Mouse (Mus musculus) limb, embryonic 14.5 days (tissue): ENCODE measurements around the gene Dcdc2c. TPM values are rescaled to one million over a fixed set of nuclear protein-coding genes. Genes with fewer than 3 reads are reported as not detected.

ENCODE experiments used
- ATAC-seq: fragments of 200-750 bp; cut with Nextera tagmentation; 2 replicates; pipeline ENCODE4 v1.8.0; 2017; ENCODE audit warnings: low read depth, moderate number of reproducible peaks, moderate TSS enrichment; ENCODE audit not compliant: low FRiP score
- DNase-seq: peaks from one replicate; pipeline ENCODE4 v3.0.0-alpha.2; 2015; ENCODE audit warnings: low spot score
- H3K27ac ChIP-seq: fragments of 300-500 bp; sonication (generic); replicated peaks from 2 replicates; pipeline ENCODE4 v1.5.1; 2014; ENCODE audit warnings: low read depth, mild to moderate bottlenecking, low read length, moderate library complexity, mixed read lengths
- H3K27me3 ChIP-seq: fragments of 300-500 bp; sonication (generic); 2 replicates; pipeline ENCODE4 v1.6.1; 2014; ENCODE audit warnings: low read length, mixed read lengths; ENCODE audit not compliant: control insufficient read depth, insufficient read depth
- H3K36me3 ChIP-seq: fragments of 300-500 bp; sonication (generic); 2 replicates; pipeline ENCODE4 v1.6.1; 2014; ENCODE audit warnings: mild to moderate bottlenecking, low read length, moderate library complexity, mixed read lengths; ENCODE audit not compliant: control insufficient read depth, insufficient read depth
- H3K4me1 ChIP-seq: fragments of 300-500 bp; sonication (generic); 2 replicates; pipeline ENCODE4 v1.6.1; 2014; ENCODE audit warnings: antibody characterized with exemption, low read length, mixed read lengths; ENCODE audit not compliant: control insufficient read depth, insufficient read depth
- H3K4me2 ChIP-seq: fragments of 300-500 bp; sonication (generic); replicated peaks from 2 replicates; pipeline ENCODE4 v1.6.1; 2014; ENCODE audit warnings: low read depth, mild to moderate bottlenecking, low read length, moderate library complexity; ENCODE audit not compliant: severe bottlenecking
- H3K4me3 ChIP-seq: fragments of 300-500 bp; sonication (generic); replicated peaks from 2 replicates; pipeline ENCODE4 v1.5.1; 2014; ENCODE audit warnings: low read length
- H3K9ac ChIP-seq: fragments of 300-500 bp; sonication (generic); 2 replicates; pipeline ENCODE4 v1.6.1; 2014; ENCODE audit warnings: mild to moderate bottlenecking, low read depth, low read length, moderate library complexity; ENCODE audit not compliant: severe bottlenecking
- H3K9me3 ChIP-seq: fragments of 300-500 bp; sonication (generic); 2 replicates; pipeline ENCODE4 v1.6.1; 2016; ENCODE audit warnings: low read length; ENCODE audit not compliant: control insufficient read depth
- POLR2A ChIP-seq: fragments of 200-500 bp; IDR thresholded peaks from 2 replicates; pipeline ENCODE4 v1.8.0; 2012; ENCODE audit warnings: inconsistent platforms, mild to moderate bottlenecking, moderate library complexity, borderline replicate concordance; ENCODE audit not compliant: insufficient read depth, insufficient read length; ENCODE audit errors: extremely low read depth
- WGBS: fragments of 180-500 bp; shearing (Covaris S2); extraction: QIAGEN DNeasy Blood & Tissue Kit; methylation state at CpG from one replicate; pipeline ENCODE4 v1.1.7; 2014; 5-methylcytosine and 5-hydroxymethylcytosine counted together
- polyA plus RNA-seq, 2 experiments: library from polyadenylated mRNA; depleted of rRNA in 1 of 2; stranded (reverse) in 1 of 2; unstranded in 1 of 2; fragments of >200 nt; fragmentation: Nextera tagmentation in 1 of 2; extraction: Ambion mirVana in 1 of 2; gene quantifications; 2 replicates each; pipeline versions ENCODE4 v1.2.1 to v1.2.3; 2012 to 2014

The Dcdc2c gene
- polyA plus RNA-seq, 2 experiments = 0.06 TPM; not detected in 1

DNA sequence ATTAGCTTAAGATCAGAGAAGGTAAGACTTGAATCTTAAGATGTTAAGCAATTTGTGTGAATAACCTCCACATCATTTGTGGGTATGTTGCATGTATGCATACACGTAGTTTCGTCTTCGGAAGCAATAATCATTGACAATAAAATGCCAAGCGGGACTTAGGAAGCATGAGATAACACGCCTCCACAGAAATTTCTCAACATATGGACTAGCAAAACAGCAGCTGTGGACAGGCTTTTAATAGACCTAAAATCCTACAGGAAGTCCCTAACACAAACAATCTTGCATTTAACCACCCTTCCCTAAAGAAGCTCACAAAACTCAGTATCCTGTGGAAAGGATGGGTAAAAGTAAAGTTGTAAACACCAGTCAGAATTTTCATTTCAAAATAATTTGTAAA is 93.4 kb downstream of the Dcdc2c start:
- no peaks in the 10 kb centered on the region for H3K27me3 ChIP-seq
- H3K4me1 ChIP-seq = no peaks in the 10 kb centered on the region
- WGBS = 92% methylated on average over 5 of the region's 5 CpGs
- ATAC-seq (no peak), DNase-seq (no peak)
- no peak overlapping the region for H3K27ac ChIP-seq
- no peak overlapping the region for H3K9ac ChIP-seq
- no peak overlapping the region for H3K4me2 ChIP-seq
- no peaks in the 10 kb centered on the region for H3K9me3 ChIP-seq
- H3K36me3 ChIP-seq = no peaks in the 10 kb centered on the region
- no peak overlapping the region for H3K4me3 ChIP-seq
- no peak for TF ChIP-seq POLR2A

DNA sequence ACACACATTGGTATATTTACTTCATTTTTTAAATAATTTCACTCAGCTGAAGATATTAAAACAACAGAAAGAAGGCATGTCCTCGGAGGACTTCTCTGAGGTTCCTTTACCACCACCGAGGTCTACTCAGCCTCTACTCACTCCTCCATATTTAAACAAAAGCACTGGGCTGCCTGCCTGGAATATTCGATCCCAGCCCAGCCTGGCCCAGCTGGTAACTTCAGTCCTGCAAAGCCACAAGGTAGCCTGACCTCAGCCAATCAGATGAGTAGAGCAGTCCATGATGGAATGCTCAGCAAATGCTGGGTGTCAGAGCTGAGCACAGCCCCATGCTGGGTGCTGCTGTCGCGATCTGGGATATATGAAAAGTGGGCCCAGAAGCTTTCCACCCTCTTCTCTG is 115.7 kb downstream of the Dcdc2c start:
- WGBS = 73% methylated on average over 5 of the region's 5 CpGs
- TF ChIP-seq POLR2A = no peak

DNA sequence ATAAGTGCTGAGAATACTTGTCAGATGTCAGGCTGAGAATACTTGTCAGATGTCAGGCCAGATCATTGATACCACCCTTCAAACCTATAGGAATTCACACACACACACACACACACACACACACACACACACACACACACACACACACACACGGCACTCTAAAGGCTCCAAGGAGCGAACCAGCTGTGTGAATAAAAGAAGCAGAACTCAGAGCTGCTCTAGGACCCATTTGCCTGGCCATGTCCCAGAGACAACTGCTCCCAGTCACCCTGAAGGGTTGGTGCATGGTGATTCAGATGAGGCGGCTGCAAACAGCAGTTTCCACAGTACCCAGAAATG is 119.5 kb downstream of the Dcdc2c start:
- Histone ChIP-seq H3K36me3 (no peaks in the 10 kb centered on the region), H3K27me3 (no peaks in the 10 kb centered on the region), H3K9me3 (peaks cover 7% of the 10 kb centered on the region), H3K4me1 (no peaks in the 10 kb centered on the region), H3K4me3 (no peak overlapping the region), H3K9ac (no peak overlapping the region), H3K27ac (no peak overlapping the region), H3K4me2 (no peak overlapping the region)
- WGBS = 91% methylated on average over 3 of the region's 3 CpGs
- DNase-seq = no peak
- no peak for ATAC-seq
- no peak for TF ChIP-seq POLR2A

More for the DNA sequence above, 115.7 kb downstream of the Dcdc2c start:
- no peak overlapping the region for H3K27ac ChIP-seq
- no peak overlapping the region for H3K4me2 ChIP-seq
- H3K4me1 ChIP-seq = no peaks in the 10 kb centered on the region
- H3K4me3 ChIP-seq = no peak overlapping the region
- H3K9me3 ChIP-seq = no peaks in the 10 kb centered on the region
- H3K27me3 ChIP-seq = no peaks in the 10 kb centered on the region
- DNase-seq = no peak
- no peak for ATAC-seq
- no peak overlapping the region for H3K9ac ChIP-seq
- no peaks in the 10 kb centered on the region for H3K36me3 ChIP-seq

DNA sequence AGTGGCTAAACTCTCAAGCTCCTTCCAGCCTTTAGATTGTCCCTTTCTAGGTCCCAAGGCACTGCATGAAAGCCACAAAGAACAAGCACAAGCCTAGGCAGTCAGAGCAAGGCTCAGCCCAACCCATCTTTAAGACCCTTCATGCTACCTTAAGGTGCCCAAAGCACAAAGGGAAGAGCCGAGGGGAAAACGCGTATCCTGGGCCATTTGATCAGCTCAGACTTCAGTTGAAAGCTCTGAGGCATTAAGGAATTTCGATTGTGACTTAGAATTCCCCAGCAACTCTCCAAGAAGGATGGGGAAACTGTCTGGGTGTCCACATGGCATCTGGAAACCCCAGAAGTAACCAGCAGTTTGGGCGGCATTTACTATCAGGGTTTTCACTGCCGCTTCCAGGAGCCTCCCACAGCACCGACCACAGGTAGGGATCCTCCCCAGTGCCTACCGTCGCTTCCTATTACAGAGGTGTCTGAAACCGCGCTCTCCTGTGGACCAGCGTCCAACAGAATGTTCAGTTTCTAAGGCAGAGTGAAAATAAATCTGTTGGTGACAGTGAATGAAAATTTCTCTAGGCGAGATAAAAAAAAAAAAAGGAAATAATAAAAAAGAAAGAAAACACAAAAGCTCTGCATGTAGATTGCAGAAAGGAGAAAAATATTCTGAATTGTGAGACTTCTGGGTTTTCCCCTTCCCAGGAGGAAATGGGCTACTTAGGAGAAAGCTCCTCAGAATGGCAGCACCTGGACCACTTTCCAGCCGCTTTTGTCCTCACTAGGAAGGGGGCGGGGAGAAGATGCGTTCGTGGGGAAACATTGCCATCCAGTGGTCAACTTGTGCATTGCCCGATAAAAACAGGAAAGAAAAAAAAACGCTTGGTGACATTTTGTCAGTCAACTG is 120.1 kb downstream of the Dcdc2c start:
- ATAC-seq (peak; percentile 63; the same call in 1 of the 2 replicates), DNase-seq (peak; percentile 90)
- Histone ChIP-seq H3K36me3 (no peaks in the 10 kb centered on the region), H3K4me3 (peak overlapping the region; percentile 24), H3K9ac (0 out of 2 replicates have a peak overlapping the region, but pooled peaks have one; percentile 8), H3K9me3 (peaks cover 7% of the 10 kb centered on the region), H3K4me1 (no peaks in the 10 kb centered on the region), H3K27me3 (no peaks in the 10 kb centered on the region), H3K4me2 (peak overlapping the region; percentile 37), H3K27ac (peak overlapping the region; percentile 9; the same call in 1 of the 2 replicates)
- 3% methylated on average over 19 of the region's 19 CpGs for WGBS
- TF ChIP-seq POLR2A = 0 out of 2 replicates have a peak, but pooled peaks have one; percentile 22

DNA sequence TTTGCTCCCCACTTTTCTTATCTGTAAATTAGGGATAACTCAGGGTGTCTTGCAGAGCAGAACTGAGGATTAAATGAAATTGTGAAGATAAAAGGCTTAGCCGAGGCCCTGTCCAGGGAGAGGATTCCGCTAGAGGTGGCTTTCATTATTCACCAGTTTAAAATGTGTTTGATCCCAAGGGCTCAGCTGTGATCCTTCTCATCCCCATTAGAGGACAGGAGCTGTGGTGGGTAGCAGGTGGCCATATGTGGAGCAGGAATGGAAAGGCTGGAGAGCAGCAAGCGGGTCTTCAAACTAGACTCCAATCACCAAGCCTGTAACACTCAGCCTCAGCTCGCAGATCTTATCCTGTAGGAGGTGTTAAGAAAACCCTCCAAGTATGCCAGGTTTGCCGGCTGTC is 122.3 kb downstream of the Dcdc2c start:
- Histone ChIP-seq H3K27ac (no peak overlapping the region), H3K4me1 (no peaks in the 10 kb centered on the region), H3K9ac (no peak overlapping the region), H3K9me3 (peaks cover 7% of the 10 kb centered on the region), H3K27me3 (no peaks in the 10 kb centered on the region), H3K4me3 (no peak overlapping the region), H3K36me3 (no peaks in the 10 kb centered on the region), H3K4me2 (no peak overlapping the region)
- 90% methylated on average over 5 of the region's 5 CpGs for WGBS
- ATAC-seq (no peak), DNase-seq (no peak)
- TF ChIP-seq POLR2A = no peak

DNA sequence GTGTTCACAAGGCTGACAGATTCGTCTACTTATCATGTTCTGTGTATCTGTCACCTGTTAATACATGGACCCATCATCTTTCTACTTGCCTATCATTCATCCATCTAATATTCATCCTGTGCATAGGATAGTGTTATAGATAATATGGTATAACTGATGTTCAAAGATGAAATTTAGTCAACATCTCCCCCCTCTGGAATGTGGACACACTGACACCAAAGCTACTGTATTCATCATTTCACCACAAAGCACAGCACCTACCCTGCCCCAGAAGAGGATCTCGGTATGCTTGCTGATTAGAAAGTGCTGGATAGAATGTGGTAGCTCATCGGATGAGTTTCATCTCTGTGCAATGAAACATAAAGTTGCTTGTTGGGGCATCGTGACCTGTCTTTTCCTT is 135.2 kb downstream of the Dcdc2c start:
- no peak overlapping the region for H3K4me2 ChIP-seq
- H3K27me3 ChIP-seq = no peaks in the 10 kb centered on the region
- H3K4me1 ChIP-seq = no peaks in the 10 kb centered on the region
- ATAC-seq (no peak), DNase-seq (no peak)
- 85% methylated on average over 4 of the region's 4 CpGs for WGBS
- no peak overlapping the region for H3K9ac ChIP-seq
- no peaks in the 10 kb centered on the region for H3K36me3 ChIP-seq
- no peaks in the 10 kb centered on the region for H3K9me3 ChIP-seq
- no peak for TF ChIP-seq POLR2A
- no peak overlapping the region for H3K4me3 ChIP-seq
- no peak overlapping the region for H3K27ac ChIP-seq
